In the genomic region with DNA sequence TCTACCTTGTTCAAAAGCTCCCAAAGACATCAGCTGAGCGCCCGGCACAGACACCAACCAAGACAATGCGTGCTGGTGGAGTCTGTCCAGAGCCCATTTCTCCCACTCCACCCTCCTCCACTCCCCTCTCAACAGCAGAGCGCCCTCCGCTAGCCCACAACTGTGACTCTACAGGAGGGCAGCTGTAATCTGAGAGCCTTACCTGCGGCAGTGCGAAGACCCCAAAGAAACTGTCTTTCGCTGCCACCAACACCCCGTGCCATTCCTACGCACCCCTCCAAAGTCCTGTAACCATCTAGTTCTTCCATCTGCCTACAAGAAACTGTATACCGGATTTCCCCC, we compare ENCODE assay signal across 8 mouse cellular contexts. TPM values are rescaled to one million over a fixed set of nuclear protein-coding genes. Genes with fewer than 3 reads are reported as not detected.
A peak's percentile ranks its signal among the peaks of the same experiment; 100 is the strongest.
DNase-seq lines count a peak whose midpoint lies in the region; ATAC-seq and TF ChIP-seq lines count a peak whose summit lies in the region.

Gene 1110004F10Rik (plus strand): TSS at position 202 of the 342 bp plus-strand sequence.

- 0 out of 2 replicates have a peak, but pooled peaks have one; percentile 22 for ATAC-seq in embryonic facial prominence, embryonic 15.5 days (ENCODE audit: insufficient number of reproducible peaks, low FRiP score, low TSS enrichment, low read depth)
- ATAC-seq in heart, embryonic 14.5 days (ENCODE audit: insufficient number of reproducible peaks, insufficient read depth, low FRiP score, low read depth), result no peak
- 0 out of 2 replicates have a peak, but pooled peaks have one; percentile 34 for ATAC-seq in midbrain, embryonic 12.5 days (ENCODE audit: low FRiP score, low read depth)

- no peak for TF ChIP-seq CTCF in CH12.LX (conservative IDR thresholded peaks at IDR 0.05 in 1 of 2, IDR thresholded peaks at IDR 0.05 in 1 of 2; ENCODE audit: low read depth in 2 of 2, low read length in 2 of 2)

- no peaks in the 10 kb centered on the region for H3K79me2 ChIP-seq in CH12.LX (replicated peaks; ENCODE audit: control insufficient read depth, extremely low read depth, insufficient read depth, poor library complexity, severe bottlenecking)

- no peak for TF ChIP-seq EP300 in CH12.LX (IDR thresholded peaks at IDR 0.05; ENCODE audit: low read length)

- WGBS in embryonic facial prominence, embryonic 15.5 days, result under 1% methylated on average over 11 of the region's 11 CpGs
- WGBS in heart, embryonic 14.5 days, result 0% methylated on average over 11 of the region's 11 CpGs
- under 1% methylated on average over 11 of the region's 11 CpGs for WGBS in midbrain, embryonic 12.5 days

- no peak within 1 kb of the TSS; the same call in 1 of the 2 replicates for H3K9ac ChIP-seq in CH12.LX (ENCODE audit: insufficient read depth, low read depth)
- H3K9ac ChIP-seq in embryonic facial prominence, embryonic 15.5 days, result peak within 1 kb of the TSS; percentile 28
- peak within 1 kb of the TSS; percentile 51 for H3K9ac ChIP-seq in heart, embryonic 14.5 days (ENCODE audit: low read length)
- H3K9ac ChIP-seq in midbrain, embryonic 12.5 days (replicated peaks), result peak within 1 kb of the TSS; percentile 55

- H3K9me3 ChIP-seq in CH12.LX (replicated peaks; ENCODE audit: low read length), result no peaks in the 10 kb centered on the region
- H3K9me3 ChIP-seq in embryonic facial prominence, embryonic 15.5 days (replicated peaks), result no peaks in the 10 kb centered on the region
- no peaks in the 10 kb centered on the region for H3K9me3 ChIP-seq in heart, embryonic 14.5 days (ENCODE audit: control insufficient read depth, low read length)
- no peaks in the 10 kb centered on the region for H3K9me3 ChIP-seq in midbrain, embryonic 12.5 days

- H3K27me3 ChIP-seq in CH12.LX (replicated peaks), result peaks cover 48% of the 10 kb centered on the region
- H3K27me3 ChIP-seq in embryonic facial prominence, embryonic 15.5 days, result peaks cover 63% of the 10 kb centered on the region
- H3K27me3 ChIP-seq in heart, embryonic 14.5 days (ENCODE audit: control insufficient read depth, insufficient read depth, low read length), result peaks cover 15% of the 10 kb centered on the region
- peaks cover 64% of the 10 kb centered on the region for H3K27me3 ChIP-seq in midbrain, embryonic 12.5 days

- no peak for TF ChIP-seq RAD21 in CH12.LX (IDR thresholded peaks at IDR 0.05; ENCODE audit: low read depth, low read length)

- in situ Hi-C loops in CH12.LX (cut with MboI; ENCODE audit: low pct_ligation_motif_present, low pct_unique_long_range_greater_than_20kb, low sequenced_read_pairs), result loop anchor here (25.0 kb wide), 2 partner anchors 827 to 1127 kb away; no protein-coding TSS in a partner anchor

- H3K36me3 ChIP-seq in CH12.LX (replicated peaks in 1 of 2; ENCODE audit: control insufficient read depth in 1 of 2, insufficient read depth in 1 of 2, low read length in 1 of 2), result no peaks in the 10 kb centered on the region
- no peaks in the 10 kb centered on the region for H3K36me3 ChIP-seq in embryonic facial prominence, embryonic 15.5 days
- H3K36me3 ChIP-seq in heart, embryonic 14.5 days (ENCODE audit: control insufficient read depth, insufficient read depth, low read length), result no peaks in the 10 kb centered on the region
- no peaks in the 10 kb centered on the region for H3K36me3 ChIP-seq in midbrain, embryonic 12.5 days

- dilution Hi-C loops in CH12.LX (cut with MboI; ENCODE audit: extremely low pct_ligation_motif_present, extremely low pct_unique_long_range_greater_than_20kb, low sequenced_read_pairs), result no loop called here

- H3K4me2 ChIP-seq in CH12.LX (ENCODE audit: insufficient read depth, low read depth, poor library complexity, severe bottlenecking), result peak within 1 kb of the TSS; percentile 76
- H3K4me2 ChIP-seq in embryonic facial prominence, embryonic 15.5 days (replicated peaks), result peak within 1 kb of the TSS; percentile 91
- peak within 1 kb of the TSS; percentile 71 for H3K4me2 ChIP-seq in heart, embryonic 14.5 days (ENCODE audit: low read length)
- peak within 1 kb of the TSS; percentile 97 for H3K4me2 ChIP-seq in midbrain, embryonic 12.5 days (replicated peaks)

- TF ChIP-seq POLR2A in CH12.LX (IDR thresholded peaks at IDR 0.05; ENCODE audit: low read depth, low read length), result no peak

- no peak within 1 kb of the TSS for H3K27ac ChIP-seq in CH12.LX (ENCODE audit: insufficient read depth, low read depth)
- H3K27ac ChIP-seq in embryonic facial prominence, embryonic 15.5 days (replicated peaks), result peak within 1 kb of the TSS; percentile 61
- H3K27ac ChIP-seq in heart, embryonic 14.5 days (replicated peaks in 1 of 2; ENCODE audit: control insufficient read depth in 1 of 2, insufficient read depth in 1 of 2, low read depth in 2 of 2, low read length in 2 of 2), result no peak within 1 kb of the TSS
- H3K27ac ChIP-seq in midbrain, embryonic 12.5 days (replicated peaks), result no peak within 1 kb of the TSS

- peaks cover 0 to 12% of the 10 kb centered on the region in 2 experiments; a peak in 2 of 4 replicates for H3K4me1 ChIP-seq in CH12.LX (ENCODE audit: control insufficient read depth in 1 of 2, insufficient read depth in 2 of 2)
- peaks cover 30% of the 10 kb centered on the region for H3K4me1 ChIP-seq in embryonic facial prominence, embryonic 15.5 days
- H3K4me1 ChIP-seq in heart, embryonic 14.5 days (ENCODE audit: control insufficient read depth in 2 of 2, insufficient read depth in 2 of 2, low read length in 2 of 2), result peaks cover 2 to 11% of the 10 kb centered on the region in 2 experiments
- peaks cover 41% of the 10 kb centered on the region for H3K4me1 ChIP-seq in midbrain, embryonic 12.5 days

- peak within 1 kb of the TSS; percentile 16 to 60 (median 49) for H3K4me3 ChIP-seq in CH12.LX (replicated peaks in 1 of 3; ENCODE audit: low read depth in 2 of 3, low read length in 2 of 3, poor library complexity in 1 of 3)
- peak within 1 kb of the TSS; percentile 48 for H3K4me3 ChIP-seq in embryonic facial prominence, embryonic 15.5 days (replicated peaks)
- H3K4me3 ChIP-seq in heart, embryonic 14.5 days (ENCODE audit: control insufficient read depth in 1 of 2, insufficient read depth in 1 of 2, low read depth in 1 of 2, low read length in 2 of 2), result peak within 1 kb of the TSS; percentile 45 to 59
- H3K4me3 ChIP-seq in midbrain, embryonic 12.5 days, result peak within 1 kb of the TSS; percentile 53

- DNase-seq in embryo, embryonic 11 days, result peak; percentile 43
- DNase-seq in embryo, embryonic 10.5 days (ENCODE audit: low spot score), result no peak
- no peak for DNase-seq in CH12.LX (ENCODE audit: extremely low read depth)
- DNase-seq in left cerebral cortex, adult 8-10 months (ENCODE audit: low spot score in 2 of 2), result no peak
- no peak for DNase-seq in natural killer cell, adult 2 months (ENCODE audit: low spot score in 2 of 2)

TF ChIP-seq in CH12.LX, 34 proteins besides CTCF, POLR2A, EP300 and RAD21:
- TF ChIP-seq GABPA (IDR thresholded peaks at IDR 0.05; ENCODE audit: insufficient replicate concordance, low read depth, low read length) (no peak), CHD1 (IDR thresholded peaks at IDR 0.05; ENCODE audit: low read depth, low read length) (no peak), MEF2A (IDR thresholded peaks at IDR 0.05; ENCODE audit: borderline replicate concordance, low read depth, low read length) (no peak), ETS1 (conservative IDR thresholded peaks at IDR 0.05; ENCODE audit: low read depth, low read length) (no peak), ELF1 (IDR thresholded peaks at IDR 0.05; ENCODE audit: low read depth, low read length) (no peak), JUN (IDR thresholded peaks at IDR 0.05; ENCODE audit: insufficient read depth, low read depth, low read length) (no peak), POLR2AphosphoS2 (IDR thresholded peaks at IDR 0.05; ENCODE audit: low read depth, low read length) (no peak), UBTF (IDR thresholded peaks at IDR 0.05; ENCODE audit: low read depth, low read length) (no peak), ZMIZ1 (IDR thresholded peaks at IDR 0.05; ENCODE audit: low read depth, low read length) (no peak), ZKSCAN1 (IDR thresholded peaks at IDR 0.05; ENCODE audit: borderline replicate concordance, low read depth, low read length) (no peak), NRF1 (IDR thresholded peaks at IDR 0.05; ENCODE audit: low read depth, low read length) (no peak), KAT2A (IDR thresholded peaks at IDR 0.05; ENCODE audit: insufficient replicate concordance, low read length) (no peak), MXI1 (IDR thresholded peaks at IDR 0.05; ENCODE audit: low read depth, low read length) (no peak), RCOR1 (conservative IDR thresholded peaks at IDR 0.05; ENCODE audit: low read depth, low read length) (no peak), E2F4 (IDR thresholded peaks at IDR 0.05; ENCODE audit: insufficient replicate concordance, low read depth, low read length) (no peak), MYC (IDR thresholded peaks at IDR 0.05; ENCODE audit: low read depth, low read length) (no peak), SMC3 (IDR thresholded peaks at IDR 0.05; ENCODE audit: low read depth, low read length) (no peak)

RNA-seq across cellular contexts. Expression of gene 1110004F10Rik, which starts in this region (rescaled TPM):
- total RNA-seq in CH12.LX (2012; rRNA removed) (120 and 129 TPM in 2 replicates), CH12.LX (2014; rRNA removed) (262 and 274 TPM in 2 replicates)
- 196 and 274 TPM in 2 replicates for polyA plus RNA-seq in CH12.LX (2012; ENCODE audit: insufficient read length, low read depth)
- polyA plus RNA-seq in embryonic facial prominence, embryonic 15.5 days (2015; fragmentation: Nextera tagmentation; extraction: Ambion mirVana), result 252 and 262 TPM in 2 replicates
- 168 and 176 TPM in 2 replicates for polyA plus RNA-seq in heart, embryonic 14.5 days (2014; fragmentation: Nextera tagmentation; extraction: Ambion mirVana)
- total RNA-seq in left cerebral cortex, adult 8-10 months (2022), result 100 to 1,000 TPM in 3 of 4 experiments, 10 to 100 TPM in 1; 96.1 to 110 (median 105) TPM
- polyA plus RNA-seq in midbrain, embryonic 12.5 days (2016; fragmentation: Nextera tagmentation; extraction: Ambion mirVana), result 319 and 321 TPM in 2 replicates
